Mouse (Mus musculus) heart, postnatal 0 days (tissue): ENCODE measurements around the gene Ppp2r3a.

ENCODE experiments used
- CTCF ChIP-seq: IDR thresholded peaks from 2 replicates; pipeline ENCODE4 v1.5.1; 2016; ENCODE audit warnings: antibody characterized with exemption, control low read depth, low read depth
- EP300 ChIP-seq: IDR thresholded peaks from 2 replicates; pipeline ENCODE4 v1.6.1; 2016; ENCODE audit warnings: antibody characterized with exemption, low read depth

DNA sequence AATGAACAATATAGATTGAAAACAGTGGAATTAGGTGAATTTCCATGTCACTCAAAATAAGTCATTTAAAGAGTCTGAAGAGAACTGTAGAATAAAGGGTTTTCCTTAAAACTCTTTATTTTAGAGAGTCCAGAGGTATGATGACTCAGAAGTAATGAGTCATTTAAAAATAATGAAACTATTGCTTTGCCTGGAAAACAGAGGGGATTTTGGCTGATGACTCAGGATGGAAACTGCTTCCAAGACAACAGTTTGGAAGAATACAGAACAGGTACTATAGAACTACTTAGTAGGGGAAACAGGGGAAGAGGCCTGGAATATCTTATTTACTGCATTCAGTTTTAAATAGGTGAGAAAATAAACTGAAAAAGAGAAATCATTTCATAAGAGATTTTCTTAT is 22.7 kb downstream of the Ppp2r3a start:
- TF ChIP-seq CTCF (no peak), EP300 (no peak)
